Mouse (Mus musculus): ENCODE data around the gene Evi5.

DNA sequence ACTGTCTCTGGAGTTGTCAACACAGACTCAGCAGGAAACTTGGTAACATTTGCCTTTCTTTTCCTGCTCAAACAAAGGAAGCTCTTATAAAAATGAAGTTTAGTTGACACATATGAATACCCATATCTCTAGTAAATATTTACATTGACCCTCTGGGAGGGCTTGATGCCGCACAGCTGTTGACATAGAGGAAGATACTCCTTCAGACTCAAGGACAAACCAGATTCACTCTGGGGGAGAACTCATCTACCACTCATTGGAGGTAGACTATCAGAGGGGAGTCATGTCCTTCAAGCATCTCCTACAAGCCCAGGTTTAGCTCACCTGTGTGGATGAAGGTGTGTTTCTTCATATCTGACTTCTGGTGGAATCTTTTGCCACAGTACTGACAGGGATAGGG is 155.1 kb downstream of the Evi5 start:
- no peak for TF ChIP-seq CTCF (IDR thresholded peaks at IDR 0.05; ENCODE audit: borderline replicate concordance, insufficient read depth, low read depth, low read length)
- TF ChIP-seq POLR2A (IDR thresholded peaks at IDR 0.05; ENCODE audit: borderline replicate concordance, insufficient read depth, low read length) = no peak
